Mouse (Mus musculus) forebrain, embryonic 10.5 days (tissue): ENCODE measurements at regions not wholly inside any gene's neighbourhood (a gene's known extent, or its start where the extent isn't known, plus 50 kb on each side); places are given as distances from the start of the nearest gene placed in this dataset. TPM values are rescaled to one million over a fixed set of nuclear protein-coding genes. Genes with fewer than 3 reads are reported as not detected.
"Not testable (repeated sequence)": the region's sequence is repeated elsewhere in the genome, so short reads cannot be mapped to it uniquely, and the experiment has no call there.

Experiments
- DNase-seq: peaks from one replicate; pipeline ENCODE4 v3.0.0-alpha.2; 2017; ENCODE audit warnings: low spot score; ENCODE audit errors: extremely low spot score
- H3K27ac ChIP-seq: fragments of 300-500 bp; sonication (generic); 2 replicates; pipeline ENCODE4 v1.5.1; 2016; ENCODE audit warnings: mild to moderate bottlenecking
- H3K27me3 ChIP-seq: fragments of 300-500 bp; sonication (generic); 2 replicates; pipeline ENCODE4 v1.6.1; 2016; ENCODE audit warnings: mild to moderate bottlenecking; ENCODE audit not compliant: poor library complexity, severe bottlenecking
- H3K36me3 ChIP-seq: fragments of 300-500 bp; sonication (generic); replicated peaks from 2 replicates; pipeline ENCODE4 v1.6.1; 2016; ENCODE audit warnings: mild to moderate bottlenecking, moderate library complexity
- H3K4me1 ChIP-seq: fragments of 300-500 bp; sonication (generic); 2 replicates; pipeline ENCODE4 v1.6.1; 2016
- H3K4me3 ChIP-seq: fragments of 300-500 bp; sonication (generic); 2 replicates; pipeline ENCODE4 v1.5.1; 2016; ENCODE audit warnings: mild to moderate bottlenecking, moderate library complexity
- H3K9me3 ChIP-seq: fragments of 300-500 bp; sonication (generic); 2 replicates; pipeline ENCODE4 v1.6.1; 2016; ENCODE audit warnings: mild to moderate bottlenecking, moderate library complexity
- WGBS: fragments of 180-500 bp; shearing (Covaris S2); methylation state at CpG from one replicate; pipeline ENCODE4 v1.1.7; 2016; 5-methylcytosine and 5-hydroxymethylcytosine counted together
- microRNA-seq: library from miRNA; unstranded; fragments of <30 nt; microRNA quantifications from one replicate; pipeline ENCODE4, GENCODE M21; 2017

GRCm38 (mm10) chr11:16675951-16676350 is 76.1 kb upstream of the Egfr start:
- not testable (repeated sequence) for H3K4me1 ChIP-seq, H3K4me3 ChIP-seq, H3K9me3 ChIP-seq, H3K27ac ChIP-seq, DNase-seq, H3K36me3 ChIP-seq, H3K27me3 ChIP-seq
- 11% methylated on average over 1 of the region's 1 CpGs for WGBS

GRCm38 (mm10) chr11:16683538-16683937 is 68.5 kb upstream of the Egfr start:
- no peak overlapping the region for H3K27ac ChIP-seq
- no peak for DNase-seq
- H3K4me3 ChIP-seq, result no peak overlapping the region
- H3K4me1 ChIP-seq, result no peaks in the 10 kb centered on the region
- no peaks in the 10 kb centered on the region for H3K27me3 ChIP-seq
- WGBS, result 92% methylated on average over 1 of the region's 1 CpGs
- no peaks in the 10 kb centered on the region for H3K36me3 ChIP-seq
- no peaks in the 10 kb centered on the region for H3K9me3 ChIP-seq

- DNase-seq, result no peak
- no peaks in the 10 kb centered on the region for H3K9me3 ChIP-seq
- no peak overlapping the region for H3K27ac ChIP-seq
- H3K4me1 ChIP-seq, result no peaks in the 10 kb centered on the region
- H3K4me3 ChIP-seq, result no peak overlapping the region
- 91% methylated on average over 1 of the region's 1 CpGs for WGBS
- no peaks in the 10 kb centered on the region for H3K27me3 ChIP-seq
- no peaks in the 10 kb centered on the region for H3K36me3 ChIP-seq
These were observed 56.4 kb upstream of the Egfr start for GRCm38 (mm10) chr11:16695596-16695995.

- no peak overlapping the region for H3K27ac ChIP-seq
- no peaks in the 10 kb centered on the region for H3K27me3 ChIP-seq
- no peaks in the 10 kb centered on the region for H3K4me1 ChIP-seq
- WGBS, result 81% methylated on average over 2 of the region's 2 CpGs
- H3K9me3 ChIP-seq, result no peaks in the 10 kb centered on the region
- no peak overlapping the region for H3K4me3 ChIP-seq
- H3K36me3 ChIP-seq, result no peaks in the 10 kb centered on the region
- no peak for DNase-seq
These were observed 55.2 kb upstream of the Egfr start for GRCm38 (mm10) chr11:16696787-16697186.

- WGBS, result 88% methylated on average over 4 of the region's 4 CpGs
- Histone ChIP-seq H3K4me1 (no peaks in the 10 kb centered on the region), H3K27me3 (no peaks in the 10 kb centered on the region)
These were observed 50.2 kb upstream of the Egfr start for GRCm38 (mm10) chr11:16701826-16702225.

More at GRCm38 (mm10) chr11:16701826-16702225, 50.2 kb upstream of the Egfr start:
- DNase-seq, result no peak
- Histone ChIP-seq H3K27ac (no peak overlapping the region), H3K4me3 (no peak overlapping the region), H3K9me3 (no peaks in the 10 kb centered on the region), H3K36me3 (no peaks in the 10 kb centered on the region)

Small RNA genes in the stretch of these regions (microRNA-seq; reads per million reads assigned to microRNA genes)
- not detected for gene Gm24714
